Mouse (Mus musculus) heart, adult 2 months (tissue): ENCODE measurements around the gene E330034G19Rik.

Experiments used
- CTCF ChIP-seq: fragments of 200-600 bp; IDR thresholded peaks from 2 replicates; pipeline ENCODE4 v1.8.1; 2022; ENCODE audit warnings: antibody characterized with exemption, mild to moderate bottlenecking, moderate library complexity
- POLR2A ChIP-seq: fragments of 200-500 bp; IDR thresholded peaks from 2 replicates; pipeline ENCODE4 v1.6.1; 2011; ENCODE audit warnings: mild to moderate bottlenecking, low read depth, low read length, control low read depth; ENCODE audit not compliant: insufficient read depth

DNA sequence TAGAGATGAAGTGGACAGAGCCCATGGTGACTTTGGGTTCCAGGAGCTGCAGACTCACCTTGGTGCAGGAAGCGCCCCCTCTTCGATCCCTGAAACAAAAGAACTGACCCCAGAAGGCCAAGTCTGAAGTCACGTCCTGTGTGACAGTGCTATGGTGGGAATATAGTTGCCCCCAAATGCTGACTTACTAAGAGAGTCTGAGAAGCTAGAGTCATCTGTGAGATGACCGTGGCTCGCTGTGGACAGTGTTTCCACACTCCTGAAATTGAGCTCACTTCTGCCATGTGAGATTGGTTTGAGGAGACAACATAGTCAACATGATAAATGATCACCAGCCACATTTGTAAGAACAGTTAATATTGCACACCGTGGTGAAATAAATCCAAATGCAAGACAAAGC is 30.6 kb upstream of the E330034G19Rik start:
- TF ChIP-seq CTCF (no peak), POLR2A (no peak)
